Comparison of ENCODE assay signal across 14 mouse cellular contexts in genomic region chr1:106591180-106591774, GRCm38 (mm10).
"Had no signal": no experiment of that assay in that cellular context is flagged by ENCODE, and none has a peak within 500 bp of the region (broad histone marks: within the 10 kb centered on the region; RNA-seq: fewer than 3 reads in every experiment).

No protein-coding gene starts in this region.

- H3K27ac ChIP-seq: layer of hippocampus, adult 2 months; left cerebral cortex, adult 2 months; limb, embryonic 12.5 days; liver, embryonic 14.5 days; neural tube, embryonic 12.5 days had no signal

- DNase-seq: kidney, adult 11 months; kidney, postnatal 10 days; kidney, postnatal 4 days; lung, adult 18-20 months; midbrain, embryonic 14.5 days; spleen, adult 18-20 months; thymus, adult 18-20 months; thymus, postnatal 14 days had no signal

- H3K4me1 ChIP-seq: neural tube, embryonic 12.5 days had no signal

- H3K36me3 ChIP-seq: limb, embryonic 12.5 days; neural tube, embryonic 12.5 days had no signal

- H3K9me3 ChIP-seq: limb, embryonic 12.5 days; neural tube, embryonic 12.5 days had no signal

- H3K27me3 ChIP-seq: limb, embryonic 12.5 days; neural tube, embryonic 12.5 days had no signal

- H3K4me2 ChIP-seq: limb, embryonic 12.5 days; neural tube, embryonic 12.5 days had no signal

- H3K4me3 ChIP-seq: layer of hippocampus, adult 2 months; left cerebral cortex, adult 2 months; limb, embryonic 12.5 days; myocyte; neural tube, embryonic 12.5 days had no signal

- H3K9ac ChIP-seq: limb, embryonic 12.5 days; liver, embryonic 14.5 days; neural tube, embryonic 12.5 days had no signal
